Mouse (Mus musculus) brain, embryonic 14.5 days (tissue): ENCODE results near the gene Rnf145.

ENCODE experiments used
- CTCF ChIP-seq: fragments of 200-500 bp; IDR thresholded peaks from 2 replicates; pipeline ENCODE4 v1.5.1; 2012; ENCODE audit warnings: inconsistent platforms, mild to moderate bottlenecking, moderate library complexity, borderline replicate concordance; ENCODE audit not compliant: insufficient read depth, insufficient read length; ENCODE audit errors: extremely low read depth
- POLR2A ChIP-seq: fragments of 200-500 bp; IDR thresholded peaks from 2 replicates; pipeline ENCODE4 v1.6.1; 2012; ENCODE audit warnings: mild to moderate bottlenecking, inconsistent platforms, borderline replicate concordance; ENCODE audit not compliant: poor library complexity, insufficient read depth, insufficient read length, severe bottlenecking; ENCODE audit errors: extremely low read depth

- TF ChIP-seq CTCF (no peak), POLR2A (no peak)
These were observed 22.5 kb downstream of the Rnf145 start for GRCm38 (mm10) chr11:44541280-44541679.
